Mouse (Mus musculus) testis, postnatal 14 days (tissue): ENCODE results near the gene Stambp.
A peak's percentile ranks its signal among the peaks of the same experiment; 100 is the strongest.
"Not testable (repeated sequence)": the region's sequence is repeated elsewhere in the genome, so short reads cannot be mapped to it uniquely, and the experiment has no call there.

Experiments used
- DNase-seq: peaks from one replicate; pipeline ENCODE4 v3.0.0; 2021; ENCODE audit warnings: low spot score

Stambp gene

GRCm38 (mm10) chr6:83572671-83573070 lies at the start of gene Stambp:
Stambp (minus strand) TSS chr6:83572729.
- no peak for DNase-seq

- no peak for DNase-seq
Observed at GRCm38 (mm10) chr6:83619955-83620354, 47.4 kb upstream of the Stambp start.

GRCm38 (mm10) chr6:83617581-83618335 lies 45.2 kb upstream of the Stambp start:
- DNase-seq = no peak

- DNase-seq = peak; percentile 30
Observed at GRCm38 (mm10) chr6:83616512-83616911, 44.0 kb upstream of the Stambp start.

- no peak for DNase-seq
Observed at GRCm38 (mm10) chr6:83614469-83614868, 41.9 kb upstream of the Stambp start.

GRCm38 (mm10) chr6:83612976-83613375 lies 40.4 kb upstream of the Stambp start:
- DNase-seq = no peak

GRCm38 (mm10) chr6:83599636-83600174 lies 27.2 kb upstream of the Stambp start:
- no peak for DNase-seq

- DNase-seq = no peak
Observed at GRCm38 (mm10) chr6:83599060-83599550, 26.6 kb upstream of the Stambp start.

GRCm38 (mm10) chr6:83598646-83599045 lies 26.1 kb upstream of the Stambp start:
- no peak for DNase-seq

- no peak for DNase-seq
Observed at GRCm38 (mm10) chr6:83597988-83598387, 25.5 kb upstream of the Stambp start.

- DNase-seq = no peak
Observed at GRCm38 (mm10) chr6:83595035-83595434, 22.5 kb upstream of the Stambp start.

GRCm38 (mm10) chr6:83593896-83594295 lies 21.4 kb upstream of the Stambp start:
- DNase-seq = no peak

GRCm38 (mm10) chr6:83592051-83592450 lies 19.5 kb upstream of the Stambp start:
- no peak for DNase-seq

- no peak for DNase-seq
Observed at GRCm38 (mm10) chr6:83590301-83590700, 17.8 kb upstream of the Stambp start.

GRCm38 (mm10) chr6:83587191-83587590 lies 14.7 kb upstream of the Stambp start:
- not testable (repeated sequence) for DNase-seq

GRCm38 (mm10) chr6:83585328-83585727 lies 12.8 kb upstream of the Stambp start:
- not testable (repeated sequence) for DNase-seq

- DNase-seq = no peak
Observed at GRCm38 (mm10) chr6:83583591-83583990, 11.1 kb upstream of the Stambp start.

- DNase-seq = no peak
Observed at GRCm38 (mm10) chr6:83582938-83583270, 10.4 kb upstream of the Stambp start.

GRCm38 (mm10) chr6:83582135-83582937 lies 9.8 kb upstream of the Stambp start:
- no peak for DNase-seq

- no peak for DNase-seq
Observed at GRCm38 (mm10) chr6:83577534-83577933, 5.0 kb upstream of the Stambp start.

- DNase-seq = no peak
Observed at GRCm38 (mm10) chr6:83575609-83576008, 3.1 kb upstream of the Stambp start.

GRCm38 (mm10) chr6:83571840-83572667 lies 475 bp downstream of the Stambp start:
- peak; percentile 87 for DNase-seq
